Mouse (Mus musculus) gastrocnemius, adult 18-20 months (tissue): ENCODE measurements around the gene Stam. TPM values are rescaled to one million over a fixed set of nuclear protein-coding genes. Genes with fewer than 3 reads are reported as not detected.
"Not testable (repeated sequence)": the region's sequence is repeated elsewhere in the genome, so short reads cannot be mapped to it uniquely, and the experiment has no call there.

Experiments used
- DNase-seq: peaks from one replicate; pipeline ENCODE4 v3.0.0; 2021; ENCODE audit warnings: low spot score
- long read RNA-seq, 2 experiments: library from polyadenylated mRNA; stranded (forward); transcript quantifications; one replicate each; pipeline ENCODE4 v2.0.0; 2021
- total RNA-seq, 2 experiments: library from RNA; stranded (reverse); gene quantifications; 2 replicates each; pipeline ENCODE4 v1.2.3; 2021

Stam gene
- total RNA-seq = 10 to 100 TPM; 18.5 to 20.4 TPM
- long read RNA-seq, experiment 1, full-length matches to known transcripts = 3 of 3 reads
- long read RNA-seq, experiment 1, partial matches to known transcripts = 0 of 3 reads
- long read RNA-seq, experiment 1, other reads (novel, unspliced or antisense) = 0 of 3 reads
- long read RNA-seq, experiment 2, full-length matches to known transcripts = 1 of 1 reads
- long read RNA-seq, experiment 2, partial matches to known transcripts = 0 of 1 reads
- long read RNA-seq, experiment 2, other reads (novel, unspliced or antisense) = 0 of 1 reads

DNA sequence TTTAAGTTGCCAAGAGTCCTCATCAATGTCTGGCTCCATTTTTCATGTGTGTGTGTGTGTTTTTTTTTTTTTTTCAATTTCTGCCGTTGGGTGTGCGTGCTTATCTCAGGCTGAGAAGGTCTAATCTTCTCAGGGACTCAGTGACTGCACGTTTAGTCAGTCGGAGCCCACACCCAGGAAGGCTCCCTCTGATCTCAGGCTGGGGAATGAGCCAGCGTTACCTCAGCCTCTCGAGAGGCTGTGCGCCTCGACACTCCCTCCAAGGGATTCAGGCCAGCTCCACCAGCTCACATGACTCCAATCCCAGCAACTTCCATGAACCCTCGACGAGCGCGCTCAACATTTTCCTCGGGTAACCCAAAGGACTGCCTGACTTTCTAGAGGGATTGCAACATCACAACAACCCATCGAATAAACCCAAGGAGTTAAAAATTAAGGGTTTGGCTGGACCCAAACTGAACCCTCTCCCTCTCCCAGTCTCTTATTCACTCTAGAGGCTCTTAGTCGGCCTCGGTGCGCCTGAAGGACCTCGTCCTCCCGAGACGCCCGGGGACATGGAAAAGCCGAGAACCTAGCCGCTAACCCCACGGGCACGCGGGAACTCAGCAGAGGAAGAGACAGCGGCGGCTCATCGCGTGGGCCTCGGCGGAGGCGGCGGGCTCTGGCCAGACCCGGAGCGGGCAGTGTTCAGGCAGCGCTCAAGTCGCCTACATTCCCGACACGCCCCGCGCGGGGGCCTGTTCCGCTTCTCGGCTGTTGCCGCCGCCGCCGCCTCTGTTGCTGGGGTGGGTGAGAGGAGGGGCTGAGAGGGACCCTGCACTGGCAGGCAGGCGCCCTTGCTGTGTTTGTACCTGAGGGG is at the start of gene Stam:
Gene Stam (plus strand): TSS at position 737 of the 859 bp plus-strand sequence.
- peak; percentile 91 for DNase-seq

DNA sequence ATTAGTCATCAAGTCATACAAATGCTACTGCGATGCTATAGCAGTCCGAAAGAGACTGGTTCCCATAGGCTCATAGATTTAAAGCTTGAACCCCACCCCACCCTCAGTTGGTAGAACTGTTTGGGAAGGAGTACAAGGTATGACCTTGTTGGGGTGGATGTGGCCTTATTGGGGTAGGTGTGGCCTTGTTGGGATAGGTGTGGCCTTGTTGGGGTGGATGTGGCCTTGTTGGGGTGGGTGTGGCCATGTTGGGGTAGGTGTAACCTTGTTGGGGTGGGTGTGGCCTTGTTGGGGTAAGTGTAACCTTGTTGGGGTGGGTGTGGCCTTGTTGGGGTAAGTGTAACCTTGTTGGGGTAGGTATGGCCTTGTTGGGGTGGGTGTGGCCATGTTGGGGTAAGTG is 32.6 kb upstream of the Stam start:
- no peak for DNase-seq

DNA sequence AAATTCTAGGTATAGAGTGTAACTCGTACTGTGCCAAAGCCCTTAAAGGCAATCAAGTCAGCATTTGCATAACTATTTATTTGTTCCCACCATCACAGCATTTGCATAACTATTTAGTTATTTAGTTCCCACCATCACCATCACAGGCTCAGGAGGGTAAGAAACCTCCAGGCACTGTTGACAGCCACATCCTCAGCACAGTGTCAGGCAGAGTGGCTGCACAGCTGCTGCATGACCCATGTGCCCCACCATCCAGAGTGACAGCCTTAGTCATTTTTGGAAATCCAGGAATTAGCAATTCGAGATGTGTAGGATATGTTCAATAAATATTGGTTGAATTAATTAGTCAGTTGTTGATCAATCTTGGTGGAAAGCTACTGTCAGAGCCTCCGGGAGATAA is 30.9 kb upstream of the Stam start:
- DNase-seq = no peak

DNA sequence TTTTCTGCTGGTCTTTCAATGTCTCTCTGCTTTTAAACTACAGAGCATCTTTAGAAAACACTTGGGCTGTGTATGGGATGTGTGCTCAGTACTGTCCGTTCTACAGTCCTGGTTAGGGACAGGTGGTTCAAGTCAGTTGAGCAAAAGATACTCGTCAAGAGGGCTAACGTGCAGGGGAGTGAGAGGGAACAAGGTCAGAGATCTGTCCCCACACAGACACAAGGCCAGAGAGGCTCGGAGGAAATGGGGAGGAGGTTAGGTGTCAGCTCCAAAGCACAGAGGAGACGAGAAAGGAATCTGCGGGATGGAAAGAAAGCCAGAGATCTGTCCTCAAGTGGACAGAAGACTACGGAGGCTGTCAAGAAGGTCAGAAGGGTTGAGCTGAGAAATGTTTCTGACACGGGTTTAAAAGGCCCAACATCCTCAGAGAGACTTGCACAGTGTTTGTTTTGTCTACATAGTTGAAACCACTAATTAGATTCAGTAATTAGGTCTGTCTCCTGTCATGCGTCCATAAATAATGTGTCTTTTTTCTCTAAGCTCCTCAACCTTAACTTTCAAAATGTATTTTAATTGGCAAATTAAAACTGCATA is 30.2 kb upstream of the Stam start:
- DNase-seq = no peak

DNA sequence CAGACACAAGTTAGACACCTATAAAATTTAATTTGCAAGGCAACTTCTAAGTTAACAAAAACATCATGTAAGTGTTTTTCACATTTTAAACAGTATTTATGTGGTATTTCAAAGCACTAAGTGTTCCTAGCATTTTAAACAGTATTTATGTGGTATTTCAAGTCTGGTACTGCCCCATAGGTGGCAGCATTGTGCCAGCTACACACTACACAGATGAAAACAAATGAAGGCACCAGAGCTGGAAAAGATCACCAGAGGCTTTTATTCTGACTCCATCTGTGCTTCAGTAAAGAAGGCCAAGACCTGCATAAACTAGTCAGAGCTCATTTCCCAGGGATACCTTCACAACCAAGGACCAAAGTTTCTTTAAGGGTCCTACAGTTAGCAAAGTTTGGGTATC is 25.5 kb upstream of the Stam start:
- peak; percentile 64 for DNase-seq

DNA sequence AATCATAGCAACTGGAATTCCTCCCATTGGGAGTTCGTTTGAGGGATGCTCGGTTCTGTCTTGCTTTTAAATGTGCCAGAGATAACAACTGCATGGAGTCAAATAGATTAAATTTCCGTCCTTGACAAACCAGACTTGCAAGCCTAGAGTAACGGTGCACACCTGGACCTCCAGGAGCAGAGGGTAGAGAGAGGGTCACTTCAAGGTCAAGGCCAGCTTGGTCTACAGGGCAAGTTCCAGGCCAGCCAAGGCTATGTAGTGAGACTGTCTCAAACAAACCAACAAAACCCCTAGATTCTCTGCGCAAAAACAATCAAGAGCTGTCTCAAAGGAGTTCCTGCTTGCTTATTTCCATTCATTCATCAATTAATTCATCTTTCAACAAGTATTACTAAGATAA is 25.1 kb upstream of the Stam start:
- no peak for DNase-seq

DNA sequence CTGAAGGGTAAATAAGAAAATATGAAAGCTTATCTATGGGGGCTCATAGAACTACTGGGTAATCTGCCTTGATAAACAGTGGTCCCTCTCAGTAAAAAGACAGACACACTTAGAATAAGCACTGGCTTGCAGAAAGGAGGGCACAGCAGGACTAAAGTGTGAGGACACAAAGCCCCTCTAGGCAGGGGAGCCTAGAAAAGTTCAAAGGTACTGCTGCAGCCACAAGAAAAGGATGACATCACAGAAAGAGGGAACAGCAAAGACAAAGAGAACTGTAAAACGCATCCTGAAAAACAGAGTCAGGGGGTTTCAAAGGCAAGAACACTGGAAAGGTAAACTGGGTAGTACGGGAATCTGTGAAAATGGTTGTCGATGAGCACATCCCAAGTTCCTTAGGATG is 20.3 kb upstream of the Stam start:
- DNase-seq = no peak

DNA sequence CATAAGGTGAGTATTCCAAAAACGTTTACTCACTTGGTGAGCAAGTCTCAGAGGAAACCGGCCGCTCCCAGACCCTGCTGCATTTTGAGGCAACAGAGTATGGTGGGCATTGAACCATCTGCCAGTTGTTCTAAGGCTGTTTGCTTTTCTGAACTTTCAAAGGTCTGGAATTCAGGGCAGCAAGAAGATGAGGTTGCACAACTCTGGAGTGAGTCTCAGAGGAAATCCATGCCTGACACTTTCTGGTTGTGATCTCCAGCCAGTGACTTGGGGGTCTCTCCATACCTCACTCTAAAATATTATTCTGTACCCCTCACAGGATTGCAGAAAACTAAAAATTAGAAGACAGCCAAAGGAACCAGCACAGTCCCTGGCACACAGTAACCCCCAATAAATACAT is 19.7 kb upstream of the Stam start:
- DNase-seq = no peak

DNA sequence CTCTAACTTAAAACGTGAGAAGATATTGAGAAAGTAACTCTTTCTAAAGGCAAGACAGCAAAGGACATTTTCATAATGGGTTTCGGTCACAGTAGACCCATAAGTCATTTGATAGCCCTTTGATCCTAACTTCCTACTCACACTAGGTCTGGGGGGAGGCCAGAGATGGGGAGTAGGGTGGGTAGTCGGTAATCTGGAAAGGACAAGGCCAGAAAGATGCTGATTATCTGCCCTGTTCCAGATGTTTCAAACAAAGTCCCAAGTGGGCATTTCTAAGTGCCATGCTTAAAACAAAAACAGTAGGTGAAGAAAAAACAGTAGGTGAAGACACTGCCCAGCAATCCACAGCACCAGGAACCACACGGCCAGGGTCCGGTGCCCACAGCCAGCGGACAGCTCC is 19.2 kb upstream of the Stam start:
- no peak for DNase-seq

DNA sequence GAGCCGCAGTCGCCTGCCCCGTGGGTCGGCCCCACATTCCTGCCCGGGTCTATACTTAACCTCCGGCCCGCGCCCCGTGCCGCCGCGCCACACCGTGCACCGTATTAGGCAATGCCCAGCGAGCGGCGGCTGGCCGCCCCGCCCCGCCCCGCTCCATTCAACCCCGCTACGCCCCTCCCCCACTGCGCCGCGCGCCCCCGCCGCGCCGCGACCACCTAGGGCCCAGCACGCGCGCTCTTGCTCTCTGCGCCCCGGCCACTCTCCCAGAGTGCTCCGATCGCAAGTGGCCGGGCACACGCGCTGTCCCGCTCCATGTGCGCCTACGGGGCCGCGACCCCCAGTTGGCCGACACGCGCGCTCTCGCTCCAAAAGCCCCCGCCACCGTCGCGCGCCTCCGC is 18.7 kb upstream of the Stam start:
- peak; percentile 66 for DNase-seq

DNA sequence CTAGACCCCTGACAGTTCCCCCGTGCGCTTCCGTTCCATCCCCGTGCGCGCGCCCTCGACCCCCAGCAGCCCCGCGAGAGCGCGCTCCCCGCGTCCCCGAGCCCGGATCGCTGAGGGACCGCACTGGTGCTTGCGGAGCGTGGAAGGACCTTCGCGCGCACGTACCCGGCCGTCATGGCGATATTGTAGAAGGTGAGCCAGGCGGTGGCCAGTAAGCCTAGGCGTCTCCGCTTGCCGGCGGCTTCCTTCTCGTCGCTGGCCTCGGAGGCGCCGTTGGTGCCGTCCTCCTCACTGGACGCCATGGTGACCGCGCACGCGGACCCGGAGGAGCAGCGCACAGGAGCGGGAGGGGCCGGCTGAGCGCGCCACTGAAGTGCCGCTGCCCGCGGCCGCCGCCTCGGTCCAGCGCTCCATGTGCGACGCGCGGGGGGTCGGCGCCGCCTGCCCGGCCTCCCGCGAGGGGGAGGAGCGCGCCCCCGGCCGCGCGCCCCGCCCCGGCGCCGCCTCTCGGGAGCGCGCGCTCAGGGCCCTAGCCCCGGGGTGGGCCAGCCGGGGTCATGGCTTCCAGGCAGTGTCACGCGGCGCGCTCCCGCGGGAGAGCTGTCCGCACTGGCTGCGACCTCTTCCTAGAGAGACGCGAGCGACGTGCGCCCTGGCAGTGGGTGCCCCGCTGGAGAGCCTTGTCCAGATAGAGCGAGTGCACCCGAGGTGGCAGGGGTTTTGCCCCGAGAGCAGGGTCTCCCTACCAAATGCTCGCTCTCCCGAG is 18.1 kb upstream of the Stam start, which contains the start of gene Hacd1:
Gene Hacd1 (minus strand): TSS at position 570 of the 766 bp plus-strand sequence.
- DNase-seq = peak; percentile 78

DNA sequence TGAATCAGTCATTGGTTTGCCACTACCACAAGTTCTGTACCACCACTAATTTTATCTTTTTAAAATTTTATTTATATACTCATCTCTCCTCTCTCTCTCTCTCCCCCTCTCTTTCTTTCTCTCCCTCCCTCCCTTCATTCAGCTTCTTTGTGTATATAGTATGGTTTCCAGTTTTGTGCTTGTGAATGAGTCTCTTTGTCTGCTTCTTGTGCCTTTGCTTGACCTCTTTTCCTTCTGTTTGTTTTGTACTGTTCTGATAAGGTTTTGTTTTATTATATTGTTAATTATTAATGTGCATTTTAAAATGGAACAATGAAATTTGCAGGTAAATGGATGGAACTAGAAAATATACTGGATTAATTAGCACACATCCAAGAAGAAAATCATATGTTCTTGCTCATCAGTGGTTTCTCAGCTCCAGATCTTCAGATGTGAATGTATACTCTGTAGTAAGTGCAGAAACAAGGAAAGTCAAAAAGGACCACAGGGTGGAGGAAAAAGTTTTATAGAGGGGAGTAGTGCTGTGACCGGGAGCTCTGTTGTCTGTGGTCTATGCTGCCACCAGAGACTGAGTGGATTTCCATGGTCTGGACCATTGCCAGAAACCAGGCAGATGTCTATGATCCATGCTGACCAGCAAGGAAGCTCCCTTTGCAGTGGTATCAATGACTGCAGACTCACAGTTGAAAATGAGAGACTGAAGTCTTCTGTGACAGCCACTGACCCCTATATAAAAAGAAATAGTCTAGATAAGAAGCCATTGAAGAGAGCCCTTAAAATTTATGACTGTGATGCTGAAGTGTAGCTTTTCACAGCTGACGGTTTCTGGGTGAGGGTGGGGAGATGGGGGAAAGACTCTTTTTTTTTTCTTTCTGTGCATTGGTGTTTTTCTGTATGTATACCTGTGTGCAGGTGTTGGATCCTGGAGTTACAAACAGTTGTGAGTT is 7.9 kb upstream of the Stam start:
- DNase-seq = no peak

DNA sequence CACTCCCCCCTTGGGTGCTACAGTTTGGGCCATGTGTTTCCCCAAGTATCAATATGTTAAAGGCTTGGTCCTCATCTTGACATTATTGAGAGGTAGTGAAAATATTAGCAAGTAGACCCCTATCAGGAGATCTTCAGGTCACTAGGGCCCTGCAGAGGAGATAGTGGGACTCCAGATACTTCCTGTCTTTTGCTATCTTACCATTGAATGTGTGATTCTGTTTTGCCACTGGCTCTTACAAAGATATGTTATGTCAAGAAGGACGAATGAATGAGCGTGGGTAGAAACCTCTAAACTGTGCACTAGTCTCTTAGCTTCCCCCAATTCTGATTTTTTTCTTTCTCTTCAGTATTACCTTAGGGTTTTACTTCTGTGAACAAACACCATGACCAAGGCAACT is 4.9 kb upstream of the Stam start:
- DNase-seq = no peak

DNA sequence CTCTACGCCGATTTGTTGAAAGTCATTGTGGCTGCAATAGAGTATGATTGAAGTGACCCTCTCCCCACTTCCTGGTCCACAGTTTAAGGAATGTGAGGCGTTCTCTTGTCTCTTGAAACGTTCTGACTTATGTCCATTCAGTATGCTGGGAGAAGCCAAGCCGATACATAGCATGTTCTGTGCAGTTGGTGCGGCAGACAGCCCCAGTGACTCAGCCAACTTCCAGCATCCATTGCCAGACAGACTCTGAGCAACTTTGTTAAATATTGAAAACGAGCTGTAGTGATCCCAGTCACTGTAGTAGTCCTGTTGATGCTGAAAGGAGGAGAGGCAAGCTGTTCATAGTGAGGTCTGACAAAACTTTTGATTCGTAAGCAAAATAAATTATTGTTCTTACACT is 3.4 kb upstream of the Stam start:
- no peak for DNase-seq

DNA sequence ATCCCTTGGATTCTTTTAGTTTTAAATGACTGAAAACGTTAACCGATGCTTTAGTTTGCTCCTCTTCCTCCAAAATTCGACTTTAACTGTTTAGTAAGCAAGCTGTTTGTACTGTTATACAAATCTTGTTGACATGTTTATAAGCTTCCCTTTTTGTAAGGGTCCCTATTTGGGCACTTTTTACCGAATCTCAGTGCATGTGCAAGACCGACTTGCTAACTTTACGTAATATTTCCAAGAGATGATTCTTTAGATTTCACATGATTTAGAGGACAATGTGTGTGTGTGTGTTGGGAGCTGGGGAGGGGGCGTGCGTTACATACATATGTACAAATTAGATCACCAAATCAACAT is 913 bp upstream of the Stam start:
- no peak for DNase-seq

DNA sequence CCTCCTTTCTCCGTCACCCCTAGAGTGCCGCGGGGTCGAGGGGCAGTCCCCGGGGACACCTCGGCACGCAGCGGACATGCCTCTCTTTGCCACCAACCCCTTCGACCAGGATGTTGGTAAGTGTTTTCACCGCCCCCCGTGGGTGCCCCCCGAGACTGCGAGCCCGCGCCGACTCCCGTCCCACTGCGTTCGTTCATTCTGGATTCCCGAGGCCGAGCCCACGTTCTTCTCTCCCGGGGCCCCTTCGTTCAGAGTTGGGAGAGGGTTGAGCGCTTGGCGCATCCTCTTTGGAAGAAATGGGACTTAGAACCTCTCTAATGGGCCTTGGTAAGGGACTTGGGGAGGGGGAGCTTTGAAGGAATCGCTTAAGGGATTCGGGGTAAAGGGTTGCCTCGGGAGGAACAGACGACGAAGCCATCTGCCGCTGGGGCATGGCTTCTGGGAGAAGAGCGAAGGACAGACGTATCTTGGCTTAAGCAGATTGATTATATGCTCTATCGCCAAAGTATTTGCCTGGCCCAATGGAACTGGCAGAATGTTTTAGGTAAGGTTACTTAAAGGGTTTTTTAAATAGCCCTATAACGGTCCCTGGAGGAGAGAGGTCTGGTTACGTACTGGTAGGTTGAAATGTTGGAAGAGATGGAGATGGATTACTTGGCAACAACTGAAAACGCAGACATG is 463 bp downstream of the Stam start:
- no peak for DNase-seq

DNA sequence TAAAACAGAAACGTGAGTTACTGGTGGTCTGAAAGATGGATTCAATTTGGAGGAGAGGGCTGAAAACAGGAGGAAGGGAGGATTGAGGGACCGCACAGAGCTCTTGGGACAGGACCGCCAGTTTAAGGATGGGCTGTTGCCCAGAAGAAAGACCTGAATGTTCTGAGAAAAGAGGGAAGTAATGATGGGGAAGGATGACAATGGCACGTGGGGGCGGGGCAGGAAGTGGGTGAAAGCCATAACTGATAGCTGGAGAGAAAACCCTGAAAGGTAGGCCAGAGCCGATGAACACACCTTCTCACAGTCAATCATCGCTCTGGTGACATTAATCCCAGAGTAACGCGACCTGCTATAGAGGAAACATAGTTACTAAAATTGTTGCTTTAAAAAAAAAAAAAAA is 4.6 kb downstream of the Stam start:
- DNase-seq = not testable (repeated sequence)

DNA sequence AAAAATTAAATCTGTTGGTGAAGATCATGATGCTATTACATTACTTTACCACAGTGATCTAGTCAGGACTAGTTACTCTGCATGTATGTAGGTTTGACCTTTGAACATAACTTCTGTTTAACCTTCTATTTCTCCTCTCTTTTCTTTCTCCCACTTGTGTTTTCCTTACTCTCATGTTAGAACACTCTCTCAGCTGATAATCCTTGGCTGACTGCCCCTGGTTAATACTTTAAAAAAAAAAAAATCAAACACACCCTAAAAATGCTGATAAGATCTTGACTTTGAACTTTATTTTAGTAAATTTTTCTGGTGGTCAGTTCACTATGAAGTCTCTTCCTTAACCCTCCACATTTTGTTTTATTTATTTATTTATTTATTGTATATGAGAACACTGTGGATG is 26.6 kb downstream of the Stam start:
- no peak for DNase-seq

DNA sequence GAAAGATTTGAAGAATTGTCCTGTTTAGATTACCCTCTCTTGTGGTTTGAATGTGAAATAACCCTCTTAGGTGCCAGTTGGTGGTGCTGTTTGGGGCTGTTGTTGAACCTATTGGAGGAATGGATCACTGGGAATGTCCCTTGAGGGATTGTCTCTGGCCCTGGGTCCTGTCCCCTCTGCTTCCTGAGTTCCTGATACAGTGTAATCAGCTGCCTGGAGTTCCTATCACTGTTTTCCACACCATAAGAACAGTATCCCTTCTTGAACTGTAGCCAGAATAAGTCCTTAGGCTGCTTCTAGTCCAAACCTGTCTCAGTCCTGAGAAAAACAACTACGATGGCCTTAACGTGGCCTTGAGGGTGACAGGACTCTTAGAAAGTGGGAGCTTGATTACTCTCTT is 28.7 kb downstream of the Stam start:
- DNase-seq = no peak

DNA sequence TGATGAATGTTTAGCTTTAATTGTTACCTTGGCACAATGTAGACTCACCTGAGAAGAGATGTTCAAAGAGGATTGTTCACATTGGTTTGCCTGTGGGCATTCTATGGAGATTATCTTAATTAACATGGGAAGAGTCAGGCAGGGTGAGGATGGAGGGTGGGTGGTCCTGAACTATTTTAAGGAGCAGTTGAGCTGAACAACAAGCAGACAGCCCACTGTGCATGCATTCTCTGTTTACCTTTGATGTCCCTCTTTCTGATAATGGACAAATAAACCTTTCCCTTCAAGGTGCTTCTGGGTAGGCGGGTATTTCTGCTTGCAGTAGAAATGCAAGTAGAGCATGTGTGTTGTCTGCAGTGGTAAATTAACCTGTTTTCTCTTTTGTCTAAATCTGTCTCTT is 30.0 kb downstream of the Stam start:
- DNase-seq = no peak
